Mouse (Mus musculus): ENCODE results near the gene Usp33. TPM values are rescaled to one million over a fixed set of nuclear protein-coding genes. Genes with fewer than 3 reads are reported as not detected.

The Usp33 gene
- polyA plus RNA-seq, 1 experiment from 2014 or later, result 33.0 TPM

GRCm38 (mm10) chr3:152332104-152332503 lies 14.2 kb upstream of the Usp33 start:
- Histone ChIP-seq H3K36me3 (ENCODE audit: control insufficient read depth, insufficient read depth, low read length) (peaks cover 45% of the 10 kb centered on the region), H3K4me1 (ENCODE audit: control insufficient read depth in 2 of 2, insufficient read depth in 2 of 2, low read length in 2 of 2) (no peaks in the 10 kb centered on the region), H3K27ac (replicated peaks in 1 of 2; ENCODE audit: control insufficient read depth in 1 of 2, insufficient read depth in 1 of 2, low read depth in 2 of 2, low read length in 2 of 2) (no peak overlapping the region), H3K9me3 (ENCODE audit: control insufficient read depth, low read length) (no peaks in the 10 kb centered on the region), H3K9ac (ENCODE audit: low read length) (no peak overlapping the region), H3K4me3 (ENCODE audit: control insufficient read depth in 1 of 2, insufficient read depth in 1 of 2, low read depth in 1 of 2, low read length in 2 of 2) (no peak overlapping the region), H3K4me2 (ENCODE audit: low read length) (no peak overlapping the region), H3K27me3 (ENCODE audit: control insufficient read depth, insufficient read depth, low read length) (no peaks in the 10 kb centered on the region)
- 95% methylated on average over 6 of the region's 6 CpGs for WGBS
- ATAC-seq (ENCODE audit: insufficient number of reproducible peaks, insufficient read depth, low FRiP score, low read depth), result no peak

GRCm38 (mm10) chr3:152332545-152333300 lies 13.6 kb upstream of the Usp33 start:
- Histone ChIP-seq H3K4me1 (ENCODE audit: control insufficient read depth in 2 of 2, insufficient read depth in 2 of 2, low read length in 2 of 2) (no peaks in the 10 kb centered on the region), H3K9me3 (ENCODE audit: control insufficient read depth, low read length) (no peaks in the 10 kb centered on the region), H3K4me3 (ENCODE audit: control insufficient read depth in 1 of 2, insufficient read depth in 1 of 2, low read depth in 1 of 2, low read length in 2 of 2) (no peak overlapping the region), H3K36me3 (ENCODE audit: control insufficient read depth, insufficient read depth, low read length) (peaks cover 51% of the 10 kb centered on the region), H3K9ac (ENCODE audit: low read length) (no peak overlapping the region), H3K27ac (replicated peaks in 1 of 2; ENCODE audit: control insufficient read depth in 1 of 2, insufficient read depth in 1 of 2, low read depth in 2 of 2, low read length in 2 of 2) (no peak overlapping the region), H3K4me2 (ENCODE audit: low read length) (no peak overlapping the region), H3K27me3 (ENCODE audit: control insufficient read depth, insufficient read depth, low read length) (no peaks in the 10 kb centered on the region)
- 86% methylated on average over 15 of the region's 15 CpGs for WGBS
- no peak for ATAC-seq (ENCODE audit: insufficient number of reproducible peaks, insufficient read depth, low FRiP score, low read depth)

GRCm38 (mm10) chr3:152333641-152334040 lies 12.6 kb upstream of the Usp33 start:
- H3K36me3 ChIP-seq (ENCODE audit: control insufficient read depth, insufficient read depth, low read length), result peaks cover 53% of the 10 kb centered on the region

GRCm38 (mm10) chr3:152336085-152336484 lies 10.2 kb upstream of the Usp33 start:
- peaks cover 53% of the 10 kb centered on the region for H3K36me3 ChIP-seq (ENCODE audit: control insufficient read depth, insufficient read depth, low read length)
- WGBS, result 67% methylated on average over 8 of the region's 8 CpGs
- no peak for ATAC-seq (ENCODE audit: insufficient number of reproducible peaks, insufficient read depth, low FRiP score, low read depth)
- no peak overlapping the region for H3K9ac ChIP-seq (ENCODE audit: low read length)
- H3K27ac ChIP-seq (replicated peaks in 1 of 2; ENCODE audit: control insufficient read depth in 1 of 2, insufficient read depth in 1 of 2, low read depth in 2 of 2, low read length in 2 of 2), result no peak overlapping the region
- no peak overlapping the region for H3K4me2 ChIP-seq (ENCODE audit: low read length)
- no peaks in the 10 kb centered on the region for H3K27me3 ChIP-seq (ENCODE audit: control insufficient read depth, insufficient read depth, low read length)
- H3K4me1 ChIP-seq (ENCODE audit: control insufficient read depth in 2 of 2, insufficient read depth in 2 of 2, low read length in 2 of 2), result peaks cover 2 to 4% of the 10 kb centered on the region in 2 experiments; a peak in 2 of 4 replicates
- H3K4me3 ChIP-seq (ENCODE audit: control insufficient read depth in 1 of 2, insufficient read depth in 1 of 2, low read depth in 1 of 2, low read length in 2 of 2), result no peak overlapping the region
- no peaks in the 10 kb centered on the region for H3K9me3 ChIP-seq (ENCODE audit: control insufficient read depth, low read length)

More at GRCm38 (mm10) chr3:152333641-152334040, 12.6 kb upstream of the Usp33 start:
- 89% methylated on average over 10 of the region's 10 CpGs for WGBS
- Histone ChIP-seq H3K9ac (ENCODE audit: low read length) (no peak overlapping the region), H3K4me2 (ENCODE audit: low read length) (no peak overlapping the region), H3K27me3 (ENCODE audit: control insufficient read depth, insufficient read depth, low read length) (no peaks in the 10 kb centered on the region), H3K4me1 (ENCODE audit: control insufficient read depth in 2 of 2, insufficient read depth in 2 of 2, low read length in 2 of 2) (no peaks in the 10 kb centered on the region), H3K9me3 (ENCODE audit: control insufficient read depth, low read length) (no peaks in the 10 kb centered on the region), H3K4me3 (ENCODE audit: control insufficient read depth in 1 of 2, insufficient read depth in 1 of 2, low read depth in 1 of 2, low read length in 2 of 2) (no peak overlapping the region), H3K27ac (replicated peaks in 1 of 2; ENCODE audit: control insufficient read depth in 1 of 2, insufficient read depth in 1 of 2, low read depth in 2 of 2, low read length in 2 of 2) (no peak overlapping the region)
- no peak for ATAC-seq (ENCODE audit: insufficient number of reproducible peaks, insufficient read depth, low FRiP score, low read depth)

GRCm38 (mm10) chr3:152339862-152340557 lies 6.3 kb upstream of the Usp33 start, which contains the start of gene Miga1:
Gene Miga1 (minus strand): TSS chr3:152340407.
- Histone ChIP-seq H3K4me2 (ENCODE audit: low read length) (peak within 1 kb of the TSS; percentile 74), H3K36me3 (ENCODE audit: control insufficient read depth, insufficient read depth, low read length) (peaks cover 23% of the 10 kb centered on the region), H3K9me3 (ENCODE audit: control insufficient read depth, low read length) (no peaks in the 10 kb centered on the region), H3K9ac (ENCODE audit: low read length) (peak within 1 kb of the TSS; percentile 87), H3K27me3 (ENCODE audit: control insufficient read depth, insufficient read depth, low read length) (no peaks in the 10 kb centered on the region), H3K4me3 (ENCODE audit: control insufficient read depth in 1 of 2, insufficient read depth in 1 of 2, low read depth in 1 of 2, low read length in 2 of 2) (peak within 1 kb of the TSS; percentile 91 to 95), H3K4me1 (ENCODE audit: control insufficient read depth in 2 of 2, insufficient read depth in 2 of 2, low read length in 2 of 2) (peaks cover 2 to 4% of the 10 kb centered on the region in 2 experiments; a peak in 2 of 4 replicates), H3K27ac (replicated peaks in 1 of 2; ENCODE audit: control insufficient read depth in 1 of 2, insufficient read depth in 1 of 2, low read depth in 2 of 2, low read length in 2 of 2) (peak within 1 kb of the TSS in 1 of 2 experiments; percentile 26; a peak in 1 of 4 replicates)
- ATAC-seq (ENCODE audit: insufficient number of reproducible peaks, insufficient read depth, low FRiP score, low read depth), result peak; percentile 88
- WGBS, result 3% methylated on average over 54 of the region's 54 CpGs

GRCm38 (mm10) chr3:152342961-152343517 lies 3.2 kb upstream of the Usp33 start:
- H3K9me3 ChIP-seq (ENCODE audit: control insufficient read depth, low read length), result no peaks in the 10 kb centered on the region
- H3K27me3 ChIP-seq (ENCODE audit: control insufficient read depth, insufficient read depth, low read length), result no peaks in the 10 kb centered on the region
- no peak overlapping the region for H3K4me3 ChIP-seq (ENCODE audit: control insufficient read depth in 1 of 2, insufficient read depth in 1 of 2, low read depth in 1 of 2, low read length in 2 of 2)
- no peak overlapping the region for H3K9ac ChIP-seq (ENCODE audit: low read length)
- peaks cover 5 to 11% of the 10 kb centered on the region in 2 experiments; a peak in 3 of 4 replicates for H3K4me1 ChIP-seq (ENCODE audit: control insufficient read depth in 2 of 2, insufficient read depth in 2 of 2, low read length in 2 of 2)
- H3K36me3 ChIP-seq (ENCODE audit: control insufficient read depth, insufficient read depth, low read length), result no peaks in the 10 kb centered on the region
- H3K27ac ChIP-seq (replicated peaks in 1 of 2; ENCODE audit: control insufficient read depth in 1 of 2, insufficient read depth in 1 of 2, low read depth in 2 of 2, low read length in 2 of 2), result no peak overlapping the region
- 85% methylated on average over 15 of the region's 15 CpGs for WGBS
- H3K4me2 ChIP-seq (ENCODE audit: low read length), result no peak overlapping the region
- ATAC-seq (ENCODE audit: insufficient number of reproducible peaks, insufficient read depth, low FRiP score, low read depth), result no peak

GRCm38 (mm10) chr3:152346633-152347141 lies 409 bp downstream of the Usp33 start:
- WGBS, result under 1% methylated on average over 47 of the region's 54 CpGs
- Histone ChIP-seq H3K4me2 (ENCODE audit: low read length) (peak overlapping the region; percentile 68), H3K4me3 (ENCODE audit: control insufficient read depth in 1 of 2, insufficient read depth in 1 of 2, low read depth in 1 of 2, low read length in 2 of 2) (peak overlapping the region; percentile 71 to 90), H3K9ac (ENCODE audit: low read length) (peak overlapping the region; percentile 94), H3K27me3 (ENCODE audit: control insufficient read depth, insufficient read depth, low read length) (no peaks in the 10 kb centered on the region), H3K4me1 (ENCODE audit: control insufficient read depth in 2 of 2, insufficient read depth in 2 of 2, low read length in 2 of 2) (peaks cover 3 to 17% of the 10 kb centered on the region in 2 experiments; a peak in 3 of 4 replicates), H3K36me3 (ENCODE audit: control insufficient read depth, insufficient read depth, low read length) (no peaks in the 10 kb centered on the region; the same call in 1 of the 2 replicates), H3K9me3 (ENCODE audit: control insufficient read depth, low read length) (no peaks in the 10 kb centered on the region), H3K27ac (replicated peaks in 1 of 2; ENCODE audit: control insufficient read depth in 1 of 2, insufficient read depth in 1 of 2, low read depth in 2 of 2, low read length in 2 of 2) (peak overlapping the region in 1 of 2 experiments; percentile 80; a peak in 2 of 4 replicates)
- ATAC-seq (ENCODE audit: insufficient number of reproducible peaks, insufficient read depth, low FRiP score, low read depth), result peak; percentile 44; the same call in 1 of the 2 replicates

All from heart, embryonic 14.5 days (tissue).